Mouse (Mus musculus) hindlimb bud, embryonic 11.5 days (tissue): ENCODE data around the gene Stau1.
"Not testable (repeated sequence)": the region's sequence is repeated elsewhere in the genome, so short reads cannot be mapped to it uniquely, and the experiment has no call there.

Experiments
- DNase-seq: peaks from one replicate; pipeline ENCODE4 v3.0.0-alpha.2; 2012; ENCODE audit warnings: low read depth, low spot score; ENCODE audit errors: extremely low spot score

Stau1 gene

GRCm38 (mm10) chr2:166995796-166996532, at the start of gene Stau1:
Gene Stau1 (minus strand): TSS chr2:166996299.
- DNase-seq, result peak; percentile 90

- DNase-seq, result no peak
Measured at GRCm38 (mm10) chr2:167043400-167044121, 47.5 kb upstream of the Stau1 start.

- DNase-seq, result no peak
Measured at GRCm38 (mm10) chr2:167039386-167039785, 43.3 kb upstream of the Stau1 start.

GRCm38 (mm10) chr2:167038716-167039115, 42.6 kb upstream of the Stau1 start:
- no peak for DNase-seq

GRCm38 (mm10) chr2:167038297-167038696, 42.2 kb upstream of the Stau1 start:
- no peak for DNase-seq

- no peak for DNase-seq
Measured at GRCm38 (mm10) chr2:167037710-167038109, 41.6 kb upstream of the Stau1 start.

GRCm38 (mm10) chr2:167030507-167030906, 34.4 kb upstream of the Stau1 start:
- DNase-seq, result no peak

- no peak for DNase-seq
Measured at GRCm38 (mm10) chr2:167028553-167028952, 32.5 kb upstream of the Stau1 start.

- no peak for DNase-seq
Measured at GRCm38 (mm10) chr2:167019396-167019795, 23.3 kb upstream of the Stau1 start.

- no peak for DNase-seq
Measured at GRCm38 (mm10) chr2:167015382-167015718, 19.3 kb upstream of the Stau1 start.

- DNase-seq, result peak; percentile 73
Measured at GRCm38 (mm10) chr2:167014702-167015381, 18.7 kb upstream of the Stau1 start, which contains the start of gene Ddx27. Gene Ddx27 (plus strand): TSS chr2:167015193.

- DNase-seq, result no peak
Measured at GRCm38 (mm10) chr2:167010546-167010945, 14.4 kb upstream of the Stau1 start.

- DNase-seq, result no peak
Measured at GRCm38 (mm10) chr2:167009483-167009882, 13.4 kb upstream of the Stau1 start.

GRCm38 (mm10) chr2:167007565-167007964, 11.5 kb upstream of the Stau1 start:
- not testable (repeated sequence) for DNase-seq

- no peak for DNase-seq
Measured at GRCm38 (mm10) chr2:167007001-167007491, 10.9 kb upstream of the Stau1 start.

- no peak for DNase-seq
Measured at GRCm38 (mm10) chr2:167006355-167006754, 10.3 kb upstream of the Stau1 start.

GRCm38 (mm10) chr2:167004099-167004854, 8.2 kb upstream of the Stau1 start:
- DNase-seq, result no peak

GRCm38 (mm10) chr2:167001486-167001885, 5.4 kb upstream of the Stau1 start:
- DNase-seq, result no peak

- DNase-seq, result no peak
Measured at GRCm38 (mm10) chr2:166996533-166996894, 415 bp upstream of the Stau1 start.

GRCm38 (mm10) chr2:166995021-166995795, 891 bp downstream of the Stau1 start:
- DNase-seq, result no peak
